In genomic region chr10:70507880-70508279, GRCm38 (mm10) we compare ENCODE assay signal across 20 mouse cellular contexts.
DNase-seq lines count a peak whose midpoint lies in the region; ATAC-seq and TF ChIP-seq lines count a peak whose summit lies in the region.
"Had no signal": no experiment of that assay in that cellular context is flagged by ENCODE, and none has a peak within 500 bp of the region (broad histone marks: within the 10 kb centered on the region; RNA-seq: fewer than 3 reads in every experiment).

No protein-coding gene starts in this region.

- 96% methylated on average over 3 of the region's 3 CpGs for WGBS in cerebellum, adult 2 months
- WGBS in kidney, postnatal 0 days, result 91% methylated on average over 3 of the region's 3 CpGs
- whole genome bisulfite sequencing in forebrain, embryonic 11.5 days, result 93% methylated on average over 3 of the region's 3 CpGs

- H3K4me3 ChIP-seq in cerebellum, adult 2 months (replicated peaks; ENCODE audit: insufficient read depth, low read depth, low read length), result no peak overlapping the region
- H3K4me3 ChIP-seq in kidney, postnatal 0 days (replicated peaks; ENCODE audit: low read depth, low read length), result no peak overlapping the region
- no peak overlapping the region for H3K4me3 ChIP-seq in bone marrow macrophage, adult 2 months (ENCODE audit: insufficient read depth, low read length)
- no peak overlapping the region for H3K4me3 ChIP-seq in forebrain, embryonic 11.5 days (ENCODE audit: low read depth, low read length)
- H3K4me3 ChIP-seq: limb, embryonic 12.5 days; lung, embryonic 15.5 days; neural tube, embryonic 13.5 days had no signal

- H3K4me2 ChIP-seq in kidney, postnatal 0 days (ENCODE audit: low read length), result no peak overlapping the region
- no peak overlapping the region for H3K4me2 ChIP-seq in forebrain, embryonic 11.5 days (ENCODE audit: low read depth, low read length, severe bottlenecking)
- H3K4me2 ChIP-seq: limb, embryonic 12.5 days; lung, embryonic 15.5 days; neural tube, embryonic 13.5 days had no signal

- no peaks in the 10 kb centered on the region for H3K36me3 ChIP-seq in kidney, postnatal 0 days (ENCODE audit: insufficient read depth, low read length)
- H3K36me3 ChIP-seq in forebrain, embryonic 11.5 days (ENCODE audit: control insufficient read depth, insufficient read depth, low read length), result no peaks in the 10 kb centered on the region
- H3K36me3 ChIP-seq: limb, embryonic 12.5 days; lung, embryonic 15.5 days had no signal

- H3K27me3 ChIP-seq in cerebellum, adult 2 months (ENCODE audit: control insufficient read depth, insufficient read depth, low read length), result no peaks in the 10 kb centered on the region
- H3K27me3 ChIP-seq in kidney, postnatal 0 days (ENCODE audit: insufficient read depth, low read length), result no peaks in the 10 kb centered on the region
- H3K27me3 ChIP-seq in forebrain, embryonic 11.5 days (ENCODE audit: control insufficient read depth, insufficient read depth, low read length), result no peaks in the 10 kb centered on the region
- H3K27me3 ChIP-seq: CH12.LX; limb, embryonic 12.5 days; lung, embryonic 15.5 days; neural tube, embryonic 13.5 days had no signal

- peaks cover 19% of the 10 kb centered on the region for H3K4me1 ChIP-seq in cerebellum, adult 2 months (ENCODE audit: control insufficient read depth, insufficient read depth, low read length)
- no peaks in the 10 kb centered on the region for H3K4me1 ChIP-seq in kidney, postnatal 0 days (replicated peaks; ENCODE audit: insufficient read depth, low read length)
- H3K4me1 ChIP-seq in bone marrow macrophage, adult 2 months (ENCODE audit: control insufficient read depth, insufficient read depth, low read length), result no peaks in the 10 kb centered on the region
- H3K4me1 ChIP-seq in forebrain, embryonic 11.5 days (replicated peaks; ENCODE audit: control insufficient read depth, insufficient read depth, low read length), result peaks cover 4% of the 10 kb centered on the region; the same call in 1 of the 2 replicates
- H3K4me1 ChIP-seq: limb, embryonic 12.5 days; lung, embryonic 15.5 days had no signal

- no peak overlapping the region for H3K27ac ChIP-seq in cerebellum, adult 2 months (ENCODE audit: insufficient read depth, low read length)
- H3K27ac ChIP-seq in kidney, postnatal 0 days, result no peak overlapping the region
- H3K27ac ChIP-seq in bone marrow macrophage, adult 2 months (ENCODE audit: insufficient read depth, low read depth, low read length), result no peak overlapping the region
- H3K27ac ChIP-seq in forebrain, embryonic 11.5 days (ENCODE audit: low read depth, low read length), result no peak overlapping the region
- H3K27ac ChIP-seq: limb, embryonic 12.5 days; lung, embryonic 15.5 days; neural tube, embryonic 13.5 days had no signal

- no peak overlapping the region for H3K9ac ChIP-seq in kidney, postnatal 0 days (ENCODE audit: low read depth, low read length)
- H3K9ac ChIP-seq in forebrain, embryonic 11.5 days (ENCODE audit: low read length), result no peak overlapping the region
- H3K9ac ChIP-seq: limb, embryonic 12.5 days; lung, embryonic 15.5 days; neural tube, embryonic 13.5 days had no signal

- peak; percentile 22; the same call in 1 of the 2 replicates for TF ChIP-seq CTCF in cerebellum, adult 2 months (IDR thresholded peaks at IDR 0.05; ENCODE audit: borderline replicate concordance, insufficient read depth, low read depth, low read length)
- peak; percentile 33; the same call in 1 of the 2 replicates for TF ChIP-seq CTCF in kidney, postnatal 0 days (IDR thresholded peaks at IDR 0.05; ENCODE audit: low read depth)
- TF ChIP-seq CTCF in bone marrow macrophage, adult 2 months (IDR thresholded peaks at IDR 0.05; ENCODE audit: low read depth, low read length), result 0 out of 2 replicates have a peak, but pooled peaks have one; percentile 29

- TF ChIP-seq POLR2A in cerebellum, adult 2 months (IDR thresholded peaks at IDR 0.05; ENCODE audit: borderline replicate concordance, insufficient read depth, low read length), result no peak
- TF ChIP-seq POLR2A in bone marrow macrophage, adult 2 months (IDR thresholded peaks at IDR 0.05; ENCODE audit: borderline replicate concordance, low read depth, low read length), result no peak

- no peaks in the 10 kb centered on the region for H3K9me3 ChIP-seq in kidney, postnatal 0 days (replicated peaks; ENCODE audit: low read length)
- H3K9me3 ChIP-seq in forebrain, embryonic 11.5 days (ENCODE audit: control insufficient read depth, low read length), result peaks cover 5% of the 10 kb centered on the region

- no peak for DNase-seq in cerebellum, adult 2 months
- no peak for DNase-seq in cerebellum, adult 11-12 months
- DNase-seq in kidney, postnatal 0 days (ENCODE audit: low spot score), result no peak
- DNase-seq in kidney, adult 9 months, result no peak
- DNase-seq in A20 (ENCODE audit: low read depth, low spot score), result peak; percentile 1
- DNase-seq in ovary, postnatal 36 days (ENCODE audit: low spot score), result no peak
- DNase-seq in forebrain, embryonic 11.5 days (ENCODE audit: low spot score), result no peak
- DNase-seq: adrenal gland, postnatal 10 days; cerebellum, adult 9-11 months; embryo, embryonic 11 days; kidney, postnatal 36 days; layer of hippocampus, postnatal 36 days; spleen, adult 18-20 months had no signal

- no peak for ATAC-seq in kidney, postnatal 0 days (replicated peaks; ENCODE audit: low FRiP score, low read depth)
- no peak for ATAC-seq in forebrain, embryonic 11.5 days (replicated peaks; ENCODE audit: low FRiP score)
- ATAC-seq: forebrain, embryonic 14.5 days; inflammation-experienced regulatory T-cells, adult 6 months had no signal
